Mouse (Mus musculus) bone marrow macrophage, adult 2 months (primary cell): ENCODE data around the gene 1810049J17Rik. TPM values are rescaled to one million over a fixed set of nuclear protein-coding genes. Genes with fewer than 3 reads are reported as not detected.

Experiments used
- H3K27ac ChIP-seq: 2 replicates; pipeline ENCODE4 v1.5.1; 2012; ENCODE audit warnings: low read depth, low read length; ENCODE audit not compliant: insufficient read depth
- H3K4me1 ChIP-seq: 2 replicates; pipeline ENCODE4 v1.6.1; 2012; ENCODE audit warnings: low read length; ENCODE audit not compliant: control insufficient read depth, insufficient read depth
- H3K4me3 ChIP-seq: 2 replicates; pipeline ENCODE4 v1.5.1; 2012; ENCODE audit warnings: mild to moderate bottlenecking, low read length, moderate library complexity; ENCODE audit not compliant: insufficient read depth
- CTCF ChIP-seq: IDR thresholded peaks from 2 replicates; pipeline ENCODE4 v1.5.1; 2012; ENCODE audit warnings: low read depth, mild to moderate bottlenecking, low read length, moderate library complexity
- POLR2A ChIP-seq: IDR thresholded peaks from 2 replicates; pipeline ENCODE4 v1.6.1; 2012; ENCODE audit warnings: mild to moderate bottlenecking, low read depth, low read length, borderline replicate concordance
- polyA plus RNA-seq: library from polyadenylated mRNA; stranded (reverse); fragments of >200 nt; gene quantifications from 2 replicates; pipeline ENCODE4 v1.2.4, GENCODE M21; 2012; ENCODE audit not compliant: missing spikeins, insufficient read depth, insufficient read length

Gene 1810049J17Rik
- polyA plus RNA-seq, 1 experiment, result not detected

- Histone ChIP-seq H3K27ac (no peak overlapping the region), H3K4me1 (peaks cover 9% of the 10 kb centered on the region), H3K4me3 (no peak overlapping the region)
- TF ChIP-seq POLR2A (no peak), CTCF (no peak)
Observed at GRCm38 (mm10) chr15:12348950-12349349, 27.3 kb upstream of the 1810049J17Rik start.

DNA sequence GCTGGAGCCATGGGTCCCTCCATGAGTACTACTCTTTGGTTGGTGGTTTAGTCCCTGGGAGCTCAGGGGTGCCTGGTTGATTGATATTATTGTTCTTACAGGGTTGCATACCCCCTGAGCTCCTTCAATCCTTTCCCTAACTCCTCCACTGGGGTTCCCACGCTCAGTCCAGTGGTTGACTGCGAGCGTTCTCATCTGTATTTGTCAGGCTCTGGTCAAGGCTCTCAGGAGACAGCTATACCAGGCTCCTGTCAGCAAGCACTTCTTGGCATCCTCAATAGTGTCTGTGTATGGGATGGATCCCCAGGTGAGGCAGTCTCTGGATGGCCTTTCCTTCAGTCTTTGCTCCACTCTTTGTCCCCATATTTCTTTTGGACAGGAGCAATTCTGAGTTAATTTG is 25.2 kb upstream of the 1810049J17Rik start:
- H3K27ac ChIP-seq, result no peak overlapping the region
- TF ChIP-seq CTCF (no peak), POLR2A (no peak)
- no peak overlapping the region for H3K4me3 ChIP-seq
- peaks cover 9% of the 10 kb centered on the region for H3K4me1 ChIP-seq

- Histone ChIP-seq H3K27ac (no peak overlapping the region), H3K4me1 (peaks cover 2% of the 10 kb centered on the region; the same call in 1 of the 2 replicates), H3K4me3 (no peak overlapping the region)
- no peak for TF ChIP-seq POLR2A
- no peak for TF ChIP-seq CTCF
Observed at GRCm38 (mm10) chr15:12341401-12341758, 19.7 kb upstream of the 1810049J17Rik start.

DNA sequence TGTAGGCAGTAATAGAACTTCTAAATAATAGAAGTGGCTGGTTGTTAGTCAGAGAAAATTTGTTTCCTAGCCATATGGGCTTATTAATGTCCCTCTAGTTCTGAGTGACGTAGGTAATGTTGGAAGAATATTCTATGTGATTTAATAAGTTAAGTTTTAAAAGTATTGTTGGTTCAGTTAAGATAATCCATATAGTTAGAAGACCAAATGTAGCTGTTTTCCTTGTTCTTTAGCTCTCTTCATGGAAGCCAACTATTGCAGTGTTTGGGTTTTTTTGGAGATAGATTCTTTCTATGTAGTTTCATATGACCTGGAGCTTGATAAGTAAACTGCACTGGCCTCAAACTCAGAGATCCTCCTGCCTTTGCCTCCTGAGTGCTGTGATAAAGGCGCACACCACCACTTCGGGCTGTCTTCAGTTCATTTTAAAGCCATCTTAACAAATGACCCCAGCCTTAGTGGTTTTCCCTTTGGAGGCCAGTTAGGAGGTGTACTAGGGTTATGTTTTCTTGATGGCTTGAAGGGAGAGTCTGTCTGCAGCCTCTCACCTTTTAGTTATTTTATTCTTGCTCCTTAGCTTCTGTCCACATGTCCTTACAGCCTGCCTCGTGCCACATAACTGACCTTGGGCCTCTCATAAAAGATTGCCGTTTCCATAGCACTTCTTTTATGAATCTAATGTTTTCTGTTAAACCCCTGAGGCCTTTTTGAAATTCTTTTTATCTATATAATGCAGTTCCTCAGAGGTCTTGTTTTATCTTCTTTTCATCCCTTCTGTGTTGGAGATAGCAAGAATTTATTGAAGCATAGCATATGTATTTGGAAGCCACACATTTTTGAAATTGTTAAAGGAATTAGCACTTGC is 19.1 kb upstream of the 1810049J17Rik start:
- Histone ChIP-seq H3K27ac (no peak overlapping the region), H3K4me1 (peaks cover 2% of the 10 kb centered on the region; the same call in 1 of the 2 replicates), H3K4me3 (no peak overlapping the region)

DNA sequence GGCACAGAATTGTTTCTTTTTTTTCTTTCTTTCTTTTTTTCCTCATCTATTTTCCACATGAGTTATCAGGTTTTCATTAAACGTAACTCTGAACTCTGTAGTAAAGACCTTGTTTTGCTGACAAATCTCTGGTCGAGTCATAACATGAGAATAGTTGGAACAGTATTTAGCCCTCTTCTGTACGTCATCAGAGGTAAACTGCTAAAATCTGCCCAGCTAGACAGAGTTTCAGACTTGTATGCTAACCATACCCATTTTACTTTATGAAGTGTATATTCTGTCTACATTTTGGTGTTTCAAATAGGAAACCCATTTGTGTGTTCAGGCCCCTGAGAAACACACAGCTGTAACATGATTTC is 16.1 kb upstream of the 1810049J17Rik start:
- Histone ChIP-seq H3K27ac (no peak overlapping the region), H3K4me3 (no peak overlapping the region), H3K4me1 (peaks cover 4% of the 10 kb centered on the region)
- TF ChIP-seq POLR2A, result no peak
- no peak for TF ChIP-seq CTCF

More for the DNA sequence above, 19.1 kb upstream of the 1810049J17Rik start:
- TF ChIP-seq CTCF, result no peak
- no peak for TF ChIP-seq POLR2A

DNA sequence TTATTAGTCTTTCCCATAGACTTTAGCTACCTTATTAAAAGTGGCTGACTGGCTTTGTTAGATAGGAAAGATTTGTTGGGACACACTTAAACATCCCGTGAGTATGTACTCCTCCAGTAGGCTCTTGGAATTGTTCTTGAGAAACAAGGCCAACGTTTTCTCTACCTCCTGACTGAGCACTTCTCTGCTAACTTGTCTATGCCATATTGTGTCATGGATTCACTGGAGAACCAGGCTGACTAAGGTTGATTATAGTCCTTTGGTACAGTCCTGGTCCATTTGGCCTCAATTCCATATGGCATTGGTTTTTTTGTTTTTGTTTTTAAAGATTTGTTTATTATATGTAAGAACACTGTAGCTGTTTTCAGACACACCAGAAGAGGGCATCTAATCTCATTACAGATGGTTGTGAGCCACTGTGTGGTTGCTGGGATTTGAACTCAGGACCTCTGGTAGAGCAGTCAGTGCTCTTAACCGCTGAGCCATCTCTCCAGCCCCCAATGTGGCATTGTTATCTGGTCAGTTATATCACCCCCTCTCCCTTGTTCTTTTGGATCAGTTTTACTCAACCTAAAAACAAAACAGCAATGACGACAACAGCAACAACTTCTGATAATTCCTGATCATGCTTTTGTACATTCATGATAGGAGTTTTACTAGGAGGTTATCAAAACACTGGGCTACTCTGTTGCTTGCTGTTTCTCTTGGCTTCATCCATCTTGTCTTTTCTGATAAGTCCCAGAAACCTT is 15.5 kb upstream of the 1810049J17Rik start:
- H3K27ac ChIP-seq, result no peak overlapping the region

GRCm38 (mm10) chr15:12334381-12334780 is 12.7 kb upstream of the 1810049J17Rik start:
- TF ChIP-seq POLR2A (no peak), CTCF (no peak)

More for the DNA sequence above, 15.5 kb upstream of the 1810049J17Rik start:
- peaks cover 4% of the 10 kb centered on the region for H3K4me1 ChIP-seq
- H3K4me3 ChIP-seq, result no peak overlapping the region
- TF ChIP-seq POLR2A (no peak), CTCF (no peak)

GRCm38 (mm10) chr15:12331300-12331699 is 9.6 kb upstream of the 1810049J17Rik start:
- H3K27ac ChIP-seq, result no peak overlapping the region
- H3K4me1 ChIP-seq, result peaks cover 23% of the 10 kb centered on the region
- no peak overlapping the region for H3K4me3 ChIP-seq
- TF ChIP-seq CTCF (no peak; the same call in 1 of the 2 replicates), POLR2A (no peak)

More at GRCm38 (mm10) chr15:12334381-12334780, 12.7 kb upstream of the 1810049J17Rik start:
- H3K27ac ChIP-seq, result no peak overlapping the region
- H3K4me3 ChIP-seq, result no peak overlapping the region
- peaks cover 18% of the 10 kb centered on the region for H3K4me1 ChIP-seq

GRCm38 (mm10) chr15:12330892-12331291 is 9.2 kb upstream of the 1810049J17Rik start:
- peaks cover 26% of the 10 kb centered on the region for H3K4me1 ChIP-seq
- TF ChIP-seq CTCF (no peak), POLR2A (no peak)

GRCm38 (mm10) chr15:12330389-12330788 is 8.7 kb upstream of the 1810049J17Rik start:
- TF ChIP-seq POLR2A (no peak), CTCF (no peak)
- Histone ChIP-seq H3K27ac (no peak overlapping the region), H3K4me3 (no peak overlapping the region), H3K4me1 (peaks cover 27% of the 10 kb centered on the region)

More at GRCm38 (mm10) chr15:12330892-12331291, 9.2 kb upstream of the 1810049J17Rik start:
- Histone ChIP-seq H3K4me3 (no peak overlapping the region), H3K27ac (no peak overlapping the region)
